Mouse (Mus musculus) urinary bladder, postnatal 4 days (tissue): ENCODE measurements at regions not wholly inside any gene's neighbourhood (a gene's known extent, or its start where the extent isn't known, plus 50 kb on each side); places are given as distances from the start of the nearest gene placed in this dataset.

Experiments used
- DNase-seq, 2 experiments: peaks; one replicate each; pipeline ENCODE4 v3.0.0; 2021 to 2022; ENCODE audit warnings: low spot score in 2 of 2

- no peak for DNase-seq
Observed at GRCm38 (mm10) chr9:112725103-112725502, 489.4 kb upstream of the Arpp21 start.

GRCm38 (mm10) chr9:112723346-112723745, 487.6 kb upstream of the Arpp21 start:
- DNase-seq = no peak

- DNase-seq = no peak
Observed at GRCm38 (mm10) chr9:112722501-112722900, 486.8 kb upstream of the Arpp21 start.

- DNase-seq = no peak
Observed at GRCm38 (mm10) chr9:112715197-112715762, 479.5 kb upstream of the Arpp21 start.

GRCm38 (mm10) chr9:112678866-112679265, 443.1 kb upstream of the Arpp21 start:
- DNase-seq = no peak

GRCm38 (mm10) chr9:112675232-112675631, 439.5 kb upstream of the Arpp21 start:
- no peak for DNase-seq
